Mouse (Mus musculus) splenic B cell, adult 2 months (primary cell): ENCODE measurements around the gene Clca3a1.

Source experiments
- DNase-seq: peaks from one replicate; pipeline ENCODE4 v3.0.0-alpha.2; 2011; ENCODE audit warnings: low read depth, low spot score
- H3K27me3 ChIP-seq: 2 replicates; pipeline ENCODE4 v1.6.1; 2012; ENCODE audit warnings: mild to moderate bottlenecking, low read length, moderate library complexity, mixed read lengths; ENCODE audit not compliant: control insufficient read depth, poor library complexity, insufficient read depth, severe bottlenecking
- H3K36me3 ChIP-seq: 2 replicates; pipeline ENCODE4 v1.6.1; 2012; ENCODE audit warnings: mild to moderate bottlenecking, low read length, moderate library complexity, mixed read lengths; ENCODE audit not compliant: control insufficient read depth, poor library complexity, insufficient read depth, severe bottlenecking

Gene Clca3a1

GRCm38 (mm10) chr3:144708612-144709011, 52.2 kb downstream of the Clca3a1 start:
- DNase-seq: no peak
- peaks cover 5% of the 10 kb centered on the region for H3K36me3 ChIP-seq
- no peaks in the 10 kb centered on the region for H3K27me3 ChIP-seq

DNA sequence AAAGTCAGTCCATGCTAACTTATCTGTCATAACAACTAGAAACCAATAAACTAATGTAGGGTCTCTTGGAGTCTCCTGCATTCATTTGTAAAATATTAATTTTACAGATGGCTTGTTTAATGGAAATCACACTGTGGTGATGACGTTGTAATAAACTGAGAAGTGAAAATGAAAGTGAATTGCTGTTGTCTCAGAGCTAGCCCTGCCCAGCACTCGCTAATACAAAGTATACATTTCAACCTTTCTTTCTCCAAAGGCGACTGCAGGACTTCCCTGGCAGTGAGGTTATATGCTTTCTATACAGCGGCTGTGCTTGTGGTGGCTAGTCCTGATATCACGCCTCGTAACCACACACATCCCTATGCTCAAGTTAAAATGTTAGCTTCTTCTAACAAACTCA, 56.8 kb downstream of the Clca3a1 start:
- peak; percentile 60 for DNase-seq
- Histone ChIP-seq H3K36me3 (peaks cover 6% of the 10 kb centered on the region), H3K27me3 (no peaks in the 10 kb centered on the region)

GRCm38 (mm10) chr3:144698790-144699433, 61.9 kb downstream of the Clca3a1 start:
- Histone ChIP-seq H3K36me3 (peaks cover 7% of the 10 kb centered on the region; the same call in 1 of the 2 replicates), H3K27me3 (no peaks in the 10 kb centered on the region)
- no peak for DNase-seq

DNA sequence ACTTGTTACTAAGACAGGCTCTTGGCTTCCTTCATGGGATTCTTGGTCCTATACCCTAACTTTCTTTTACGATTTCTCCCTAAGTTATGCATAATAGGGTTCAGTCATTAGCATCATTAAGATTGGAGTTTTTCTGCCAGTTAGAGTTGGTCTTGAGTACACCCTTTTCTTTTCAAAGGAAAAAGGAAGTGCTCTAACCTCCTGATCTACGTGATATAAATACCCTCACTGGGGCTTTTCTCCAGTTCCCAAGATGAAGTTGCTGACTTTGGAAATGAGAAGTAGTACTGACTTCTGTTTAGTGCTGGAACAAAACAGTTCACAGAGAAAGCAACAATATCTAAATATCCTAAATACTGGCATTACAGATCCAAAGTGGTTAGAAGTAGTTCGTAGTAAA, 62.8 kb downstream of the Clca3a1 start:
- no peaks in the 10 kb centered on the region for H3K27me3 ChIP-seq
- no peak for DNase-seq
- H3K36me3 ChIP-seq: peaks cover 11% of the 10 kb centered on the region

- no peak for DNase-seq
- Histone ChIP-seq H3K27me3 (no peaks in the 10 kb centered on the region), H3K36me3 (peaks cover 11% of the 10 kb centered on the region)
These were observed 63.6 kb downstream of the Clca3a1 start for GRCm38 (mm10) chr3:144697154-144697553.

DNA sequence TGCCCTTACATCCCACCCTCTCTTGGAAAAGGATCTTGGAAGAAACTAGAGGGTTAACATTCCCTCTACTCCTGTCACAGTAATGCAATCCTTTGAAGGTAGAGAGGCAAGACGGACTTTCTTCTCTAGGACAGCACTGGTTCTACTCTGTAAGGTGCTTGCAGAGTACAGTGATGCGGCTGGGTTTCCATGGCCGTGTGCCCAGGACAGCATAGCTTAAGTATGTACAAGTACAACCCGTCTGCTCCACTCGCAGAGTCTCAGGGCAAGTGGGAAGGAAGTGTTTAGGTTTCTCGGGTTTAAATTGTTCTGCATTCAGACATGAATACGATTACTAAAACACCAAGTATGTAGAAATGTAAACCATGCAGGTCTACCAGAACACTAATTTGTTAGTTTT, 65.8 kb downstream of the Clca3a1 start:
- DNase-seq: no peak
- no peaks in the 10 kb centered on the region for H3K27me3 ChIP-seq
- H3K36me3 ChIP-seq: peaks cover 15% of the 10 kb centered on the region

- H3K27me3 ChIP-seq: no peaks in the 10 kb centered on the region
- H3K36me3 ChIP-seq: peaks cover 15% of the 10 kb centered on the region
- DNase-seq: no peak
These were observed 66.7 kb downstream of the Clca3a1 start for GRCm38 (mm10) chr3:144694040-144694439.

DNA sequence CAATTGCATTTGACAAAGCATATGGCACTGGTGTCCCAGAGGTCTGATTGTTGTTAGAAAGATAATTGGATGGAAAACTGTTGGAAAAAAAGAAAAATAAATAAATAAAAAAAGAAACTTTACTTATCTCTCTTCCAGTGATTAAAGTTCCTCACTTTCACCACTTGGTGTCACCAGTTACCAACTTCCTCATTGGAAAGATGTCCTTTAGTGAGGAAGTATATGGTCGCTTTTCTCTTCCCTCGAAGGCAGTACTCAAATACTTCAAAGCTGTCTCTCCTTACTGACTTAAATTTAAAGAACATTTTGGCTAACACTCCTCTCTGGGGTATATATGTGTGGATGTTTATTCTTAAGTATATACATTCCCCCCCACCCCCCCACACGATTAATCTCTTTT, 68.7 kb downstream of the Clca3a1 start:
- peaks cover 17% of the 10 kb centered on the region for H3K36me3 ChIP-seq
- peak; percentile 78 for DNase-seq

DNA sequence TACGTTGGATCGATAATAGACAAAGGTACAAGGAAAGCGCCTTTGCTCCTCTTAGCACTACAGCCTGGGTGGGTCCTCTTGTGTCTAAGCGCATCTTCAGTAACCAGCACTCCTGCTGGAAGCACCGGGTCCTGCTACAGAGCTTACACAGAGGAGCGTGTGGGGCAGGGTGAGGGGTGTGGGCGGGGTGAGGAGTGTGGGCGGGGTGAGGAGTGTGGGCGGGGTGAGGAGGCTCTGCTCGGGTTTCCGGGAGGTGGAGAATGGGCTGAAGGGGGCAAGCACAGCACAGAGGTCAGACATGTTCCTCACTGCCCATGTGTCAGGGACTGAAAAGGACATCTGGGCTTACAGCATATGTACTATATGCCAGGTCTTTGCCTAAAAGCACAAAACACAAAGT, 71.5 kb downstream of the Clca3a1 start:
- Histone ChIP-seq H3K36me3 (peaks cover 13% of the 10 kb centered on the region), H3K27me3 (no peaks in the 10 kb centered on the region)
- peak; percentile 8 for DNase-seq

More for the DNA sequence above, 68.7 kb downstream of the Clca3a1 start:
- no peaks in the 10 kb centered on the region for H3K27me3 ChIP-seq

DNA sequence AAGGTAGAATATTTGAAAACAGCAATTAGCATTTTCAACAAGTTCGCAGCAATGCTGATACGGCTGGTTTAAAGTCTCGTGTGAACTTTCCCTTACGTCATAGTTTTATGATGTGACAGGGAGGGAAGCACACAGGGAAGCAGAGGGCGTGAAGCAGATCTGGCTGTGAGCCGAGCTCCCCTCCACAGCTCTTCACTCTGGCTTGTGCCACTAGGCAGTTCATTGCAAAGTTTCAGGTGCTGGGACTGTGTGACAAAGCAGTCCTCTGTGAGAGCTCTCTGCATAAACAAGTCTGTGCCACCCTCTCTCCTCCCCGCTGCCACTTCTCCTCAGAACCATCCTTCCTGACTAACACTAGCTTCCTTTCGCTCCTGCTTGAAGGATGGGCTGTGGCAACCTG, 72.5 kb downstream of the Clca3a1 start:
- peaks cover 8% of the 10 kb centered on the region; the same call in 1 of the 2 replicates for H3K36me3 ChIP-seq
- no peaks in the 10 kb centered on the region for H3K27me3 ChIP-seq
- DNase-seq: no peak

DNA sequence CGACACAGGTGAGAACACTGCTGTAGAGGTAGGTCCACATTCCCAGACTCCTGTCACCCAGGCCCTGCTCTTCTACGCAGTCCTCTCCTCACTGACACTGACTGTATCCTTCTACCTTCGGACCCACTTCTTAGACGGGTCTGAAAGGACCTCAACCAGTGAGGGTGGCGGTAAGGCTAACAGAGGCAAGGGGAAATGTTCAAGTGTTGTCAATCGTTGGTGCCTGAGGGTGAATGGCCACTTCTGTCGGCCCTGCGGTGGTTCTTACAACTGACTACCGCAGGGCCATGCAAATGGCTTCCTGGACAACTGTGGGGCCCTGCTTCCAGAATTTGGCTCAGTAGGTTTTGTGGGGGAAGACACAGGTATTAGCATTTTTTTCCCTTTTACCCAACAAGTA, 73.2 kb downstream of the Clca3a1 start:
- H3K27me3 ChIP-seq: no peaks in the 10 kb centered on the region
- H3K36me3 ChIP-seq: peaks cover 8% of the 10 kb centered on the region; the same call in 1 of the 2 replicates
- no peak for DNase-seq

GRCm38 (mm10) chr3:144686146-144686545, 74.6 kb downstream of the Clca3a1 start:
- H3K36me3 ChIP-seq: peaks cover 4% of the 10 kb centered on the region; the same call in 1 of the 2 replicates
- no peaks in the 10 kb centered on the region for H3K27me3 ChIP-seq
- DNase-seq: no peak

- Histone ChIP-seq H3K27me3 (no peaks in the 10 kb centered on the region), H3K36me3 (0 out of 2 replicates have a peak, but pooled peaks cover 2% of the 10 kb centered on the region)
- no peak for DNase-seq
These were observed 77.5 kb downstream of the Clca3a1 start for GRCm38 (mm10) chr3:144683136-144683814.

DNA sequence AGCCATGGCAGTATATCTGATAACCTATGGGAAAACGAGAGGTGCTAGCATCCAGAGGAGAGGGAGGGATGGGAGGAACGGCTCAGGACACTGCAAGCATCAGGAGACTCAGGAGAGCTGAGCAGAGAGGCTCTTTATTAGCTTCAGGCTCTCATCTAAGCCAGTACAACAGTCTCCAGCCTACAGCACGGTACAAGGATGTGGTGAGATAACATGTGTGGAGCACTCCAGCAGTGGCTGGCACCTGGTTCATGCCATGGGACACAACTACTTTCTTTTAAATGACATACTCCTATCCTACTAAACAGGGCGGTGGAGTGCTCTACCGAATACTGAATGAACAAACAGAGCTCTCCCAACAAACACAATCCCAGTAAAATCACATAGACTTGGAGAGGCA, 79.2 kb downstream of the Clca3a1 start:
- H3K36me3 ChIP-seq: no peaks in the 10 kb centered on the region
- H3K27me3 ChIP-seq: no peaks in the 10 kb centered on the region
- DNase-seq: no peak

GRCm38 (mm10) chr3:144679701-144680159, 81.0 kb downstream of the Clca3a1 start:
- no peak for DNase-seq
- H3K27me3 ChIP-seq: no peaks in the 10 kb centered on the region
- no peaks in the 10 kb centered on the region for H3K36me3 ChIP-seq
